Mouse (Mus musculus): ENCODE measurements at regions not wholly inside any gene's neighbourhood (a gene's known extent, or its start where the extent isn't known, plus 50 kb on each side); places are given as distances from the start of the nearest gene placed in this dataset.

DNA sequence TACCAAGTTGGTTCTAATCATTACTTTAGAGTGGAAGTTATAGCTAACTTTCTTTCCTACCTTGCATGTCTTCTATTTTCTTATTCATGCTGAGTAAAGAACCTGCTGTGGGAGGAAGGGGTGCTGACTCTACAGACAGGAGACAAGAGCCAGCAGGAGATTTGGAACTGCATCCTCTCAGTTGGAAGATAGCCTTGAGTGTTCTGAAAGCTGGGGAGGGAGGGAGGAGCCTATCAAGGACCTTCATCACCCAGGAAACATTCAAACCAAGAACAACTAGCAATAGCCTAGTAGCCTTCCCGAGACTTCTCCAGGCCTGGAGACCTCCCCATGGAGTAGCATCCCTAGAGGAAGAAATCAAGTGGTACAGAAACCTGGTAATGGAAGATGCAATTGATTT is 146.1 kb upstream of the Zfp648 start:
- TF ChIP-seq POLR2A (IDR thresholded peaks at IDR 0.05; ENCODE audit: borderline replicate concordance, extremely low read depth, insufficient read depth, insufficient read length, poor library complexity, severe bottlenecking) (no peak), CTCF (IDR thresholded peaks at IDR 0.05; ENCODE audit: borderline replicate concordance, extremely low read depth, insufficient read depth, insufficient read length) (no peak)
